Comparison of ENCODE assay signal across 11 mouse cellular contexts in genomic region chr11:55041348-55041747, GRCm38 (mm10). TPM values are rescaled to one million over a fixed set of nuclear protein-coding genes. Genes with fewer than 3 reads are reported as not detected.
A peak's percentile ranks its signal among the peaks of the same experiment; 100 is the strongest.
DNase-seq lines count a peak whose midpoint lies in the region; ATAC-seq and TF ChIP-seq lines count a peak whose summit lies in the region.
"Had no signal": no experiment of that assay in that cellular context is flagged by ENCODE, and none has a peak within 500 bp of the region (broad histone marks: within the 10 kb centered on the region; RNA-seq: fewer than 3 reads in every experiment).

No protein-coding gene starts in this region.

- WGBS in liver, adult 2 months, result 86% methylated on average over 4 of the region's 4 CpGs

- no peaks in the 10 kb centered on the region for H3K27me3 ChIP-seq in liver, adult 2 months (ENCODE audit: control insufficient read depth, insufficient read depth, low read length)
- H3K27me3 ChIP-seq: heart, embryonic 15.5 days had no signal

- intact Hi-C loops in heart, postnatal 36 days (cut with DNase I), result no loop called here

- H3K4me3 ChIP-seq in liver, adult 2 months (ENCODE audit: insufficient read depth, low read depth, low read length), result no peak overlapping the region
- H3K4me3 ChIP-seq: heart, embryonic 15.5 days; myocyte had no signal

- peak; percentile 84 for DNase-seq in heart, adult 11 months
- no peak for DNase-seq in heart, postnatal 36 days
- DNase-seq in liver, adult 2 months (ENCODE audit: extremely low read depth, low read depth, low spot score), result no peak
- DNase-seq in liver, result no peak
- DNase-seq in CD4-positive helper T cell, adult 2 months (ENCODE audit: low read depth, low spot score), result peak; percentile 27
- DNase-seq in brain, embryonic 14.5 days (ENCODE audit: low read depth), result no peak
- no peak for DNase-seq in right cerebral cortex, postnatal 36 days (ENCODE audit: low spot score in 2 of 2)

- H3K9ac ChIP-seq in liver, adult 2 months (ENCODE audit: low read depth, low read length), result no peak overlapping the region
- H3K9ac ChIP-seq: heart, embryonic 15.5 days had no signal

- H3K36me3 ChIP-seq in liver, adult 2 months (ENCODE audit: control insufficient read depth, insufficient read depth, low read length), result no peaks in the 10 kb centered on the region
- H3K36me3 ChIP-seq: G1E; heart, embryonic 15.5 days had no signal

- no peak for ATAC-seq in granulocyte monocyte progenitor cell, adult 5-6 weeks (replicated peaks; ENCODE audit: poor library complexity, severe bottlenecking)

- TF ChIP-seq POLR2A in liver, adult 2 months (IDR thresholded peaks at IDR 0.05; ENCODE audit: extremely low read depth, insufficient read depth, low read length), result no peak
- no peak for TF ChIP-seq POLR2A in brain, embryonic 14.5 days (IDR thresholded peaks at IDR 0.05; ENCODE audit: borderline replicate concordance, extremely low read depth, insufficient read depth, insufficient read length, poor library complexity, severe bottlenecking)

- peak; percentile 24; the same call in 1 of the 2 replicates for TF ChIP-seq CTCF in liver, adult 2 months (IDR thresholded peaks at IDR 0.05; ENCODE audit: low read depth, low read length)
- peak; percentile 42; the same call in 1 of the 2 replicates for TF ChIP-seq CTCF in brain, embryonic 14.5 days (IDR thresholded peaks at IDR 0.05; ENCODE audit: borderline replicate concordance, extremely low read depth, insufficient read depth, insufficient read length)

- H3K4me1 ChIP-seq in liver, adult 2 months (ENCODE audit: control insufficient read depth, insufficient read depth, low read length), result no peaks in the 10 kb centered on the region
- H3K4me1 ChIP-seq: heart, embryonic 15.5 days had no signal

- H3K27ac ChIP-seq in liver, adult 2 months (replicated peaks; ENCODE audit: insufficient read depth, low read depth, low read length), result no peak overlapping the region
- H3K27ac ChIP-seq: heart, embryonic 15.5 days had no signal

- H3K79me2 ChIP-seq in liver, adult 2 months (ENCODE audit: control insufficient read depth, insufficient read depth, low read length), result no peaks in the 10 kb centered on the region

RNA-seq across cellular contexts. Expression of gene Anxa6, which starts 8.1 kb away (rescaled TPM):
- 100 to 1,000 TPM; 234 to 241 TPM for total RNA-seq in heart, postnatal 36 days (2021)
- 111 and 120 TPM in 2 replicates for total RNA-seq in liver, adult 2 months (2014; rRNA removed)
- 87.5 and 91.3 TPM in 2 replicates for polyA plus RNA-seq in liver, adult 2 months (2012; rRNA removed)
- polyA plus RNA-seq in brain, embryonic 14.5 days (2012; rRNA removed), result 33.2 and 47.6 TPM in 2 replicates
- total RNA-seq in granulocyte monocyte progenitor cell, adult 5-6 weeks (2014; fragmentation: Nextera tagmentation), result 61.0 and 65.6 TPM in 2 replicates
- total RNA-seq in granulocyte monocyte progenitor cell, adult 5-6 weeks (2017), result 70.8 and 77.7 TPM in 2 replicates

RNA-seq across cellular contexts. Expression of gene Ccdc69, which starts 36.6 kb away (rescaled TPM):
- total RNA-seq in heart, postnatal 36 days (2021), result 1 to 10 TPM; 7.6 to 8.0 TPM
- total RNA-seq in liver, adult 2 months (2014; rRNA removed), result 0.13 and 0.55 TPM in 2 replicates
- polyA plus RNA-seq in liver, adult 2 months (2012; rRNA removed), result 0.43 TPM in 1 of 2 replicates, not detected in the other
- 0.23 and 0.34 TPM in 2 replicates for polyA plus RNA-seq in brain, embryonic 14.5 days (2012; rRNA removed)
- total RNA-seq in granulocyte monocyte progenitor cell, adult 5-6 weeks (2014; fragmentation: Nextera tagmentation), result 16.8 and 18.9 TPM in 2 replicates
- 21.1 and 22.7 TPM in 2 replicates for total RNA-seq in granulocyte monocyte progenitor cell, adult 5-6 weeks (2017)
- total RNA-seq: G1E had no signal
- polyA plus RNA-seq: G1E had no signal

RNA-seq across cellular contexts. Expression of gene Gm2a, which starts 56.6 kb away (rescaled TPM):
- 10 to 100 TPM; 10.8 to 11.8 TPM for total RNA-seq in heart, postnatal 36 days (2021)
- 41.1 and 61.8 TPM in 2 replicates for total RNA-seq in liver, adult 2 months (2014; rRNA removed)
- polyA plus RNA-seq in liver, adult 2 months (2012; rRNA removed), result 64.6 and 73.6 TPM in 2 replicates
- polyA plus RNA-seq in brain, embryonic 14.5 days (2012; rRNA removed), result 7.8 and 11.5 TPM in 2 replicates
- 84.3 and 86.4 TPM in 2 replicates for total RNA-seq in granulocyte monocyte progenitor cell, adult 5-6 weeks (2014; fragmentation: Nextera tagmentation)
- total RNA-seq in granulocyte monocyte progenitor cell, adult 5-6 weeks (2017), result 61.3 and 72.4 TPM in 2 replicates
- polyA plus RNA-seq: G1E had no signal

Comparison
In these comparisons a context has a peak if more than half of its experiments do, and no peak if none do; other contexts are left out.
1. DNase-seq: peak in heart, adult 11 months (single experiment) and CD4-positive helper T cell, adult 2 months (single experiment); none in heart, postnatal 36 days (0 of 2), liver, adult 2 months (single experiment), liver (single experiment), brain, embryonic 14.5 days (single experiment) and right cerebral cortex, postnatal 36 days (0 of 2).